In the genomic region with DNA sequence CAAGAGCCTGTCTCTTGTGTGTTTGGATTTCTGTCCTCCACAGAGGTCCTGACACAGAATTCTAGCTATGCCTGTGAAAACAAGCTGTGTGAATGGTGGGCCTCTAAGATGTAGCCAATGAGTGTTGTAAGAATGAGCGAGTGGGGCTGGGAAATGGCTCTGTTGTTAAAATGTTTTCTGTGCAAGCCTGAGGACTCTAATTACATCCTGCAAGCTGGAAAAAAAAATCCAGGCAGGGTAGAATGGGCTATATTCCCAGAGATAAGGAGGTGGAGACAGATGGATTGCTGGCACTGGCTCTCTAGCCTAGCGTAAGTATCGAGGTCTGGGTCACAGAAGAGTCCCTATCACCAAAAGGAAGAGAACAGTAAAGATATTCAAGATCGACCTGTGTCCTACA, we compare ENCODE assay signal across 18 mouse cellular contexts.
DNase-seq lines count a peak whose midpoint lies in the region; ATAC-seq and TF ChIP-seq lines count a peak whose summit lies in the region.
"Had no signal": no experiment of that assay in that cellular context is flagged by ENCODE, and none has a peak within 500 bp of the region (broad histone marks: within the 10 kb centered on the region; RNA-seq: fewer than 3 reads in every experiment).

No protein-coding gene starts in this region.

- TF ChIP-seq EP300 in stomach, postnatal 0 days (optimal IDR thresholded peaks at IDR 0.05) = no peak

- no peak overlapping the region for H3K9ac ChIP-seq in forebrain, embryonic 14.5 days (ENCODE audit: low read length)
- no peak overlapping the region for H3K9ac ChIP-seq in stomach, postnatal 0 days (ENCODE audit: low read length)
- H3K9ac ChIP-seq: liver, embryonic 13.5 days; midbrain, embryonic 15.5 days; stomach, embryonic 15.5 days had no signal

- peak; percentile 39 for DNase-seq in forebrain, embryonic 14.5 days (ENCODE audit: low spot score)
- DNase-seq in forebrain, embryonic 10.5 days (ENCODE audit: extremely low spot score, low spot score) = no peak
- DNase-seq in layer of hippocampus, postnatal 14 days (ENCODE audit: low spot score in 2 of 2) = peak; percentile 3 to 28
- no peak for DNase-seq in layer of hippocampus, postnatal 36 days
- DNase-seq in heart, embryonic 10.5 days (ENCODE audit: low spot score) = peak; percentile 76
- DNase-seq in telencephalon, adult 2 months (ENCODE audit: low read depth, low spot score) = peak; percentile 24
- no peak for DNase-seq in stomach, postnatal 0 days (ENCODE audit: low spot score)
- DNase-seq: adrenal gland, adult 2 months; B cell, adult 2 months; cerebellum, adult 9-10 months; kidney, adult 9 months; liver, embryonic 13.5 days; right cerebral cortex, postnatal 4 days; thymus, postnatal 4 days had no signal

- H3K36me3 ChIP-seq in forebrain, embryonic 14.5 days (ENCODE audit: control insufficient read depth, insufficient read depth, low read length) = no peaks in the 10 kb centered on the region
- H3K36me3 ChIP-seq in forebrain, embryonic 10.5 days (replicated peaks) = no peaks in the 10 kb centered on the region
- no peaks in the 10 kb centered on the region for H3K36me3 ChIP-seq in heart, embryonic 10.5 days
- no peaks in the 10 kb centered on the region for H3K36me3 ChIP-seq in stomach, postnatal 0 days (ENCODE audit: control insufficient read depth, insufficient read depth, low read length)
- H3K36me3 ChIP-seq: limb, embryonic 10.5 days; liver, embryonic 13.5 days; midbrain, embryonic 15.5 days; stomach, embryonic 15.5 days had no signal

- WGBS in forebrain, embryonic 14.5 days = 79% methylated on average over 4 of the region's 4 CpGs
- WGBS in forebrain, embryonic 10.5 days = 93% methylated on average over 4 of the region's 4 CpGs
- 16% methylated on average over 4 of the region's 4 CpGs for WGBS in heart, embryonic 10.5 days
- WGBS in stomach, postnatal 0 days = 58% methylated on average over 4 of the region's 4 CpGs

- ATAC-seq in forebrain, embryonic 14.5 days = peak; percentile 32; the same call in 1 of the 2 replicates
- no peak for ATAC-seq in stomach, postnatal 0 days (ENCODE audit: low FRiP score, low TSS enrichment)
- ATAC-seq: hindbrain, postnatal 0 days; midbrain, embryonic 15.5 days had no signal

- no peaks in the 10 kb centered on the region for H3K27me3 ChIP-seq in forebrain, embryonic 14.5 days (replicated peaks; ENCODE audit: control insufficient read depth, insufficient read depth, low read length)
- H3K27me3 ChIP-seq in forebrain, embryonic 10.5 days (ENCODE audit: poor library complexity, severe bottlenecking) = no peaks in the 10 kb centered on the region
- no peaks in the 10 kb centered on the region for H3K27me3 ChIP-seq in heart, embryonic 10.5 days (ENCODE audit: insufficient read depth, poor library complexity, severe bottlenecking)
- no peaks in the 10 kb centered on the region for H3K27me3 ChIP-seq in stomach, postnatal 0 days (ENCODE audit: control insufficient read depth, insufficient read depth, low read length)
- H3K27me3 ChIP-seq: liver, embryonic 13.5 days; midbrain, embryonic 15.5 days; stomach, embryonic 15.5 days had no signal

- H3K9me3 ChIP-seq in forebrain, embryonic 14.5 days (replicated peaks; ENCODE audit: control insufficient read depth, low read length) = no peaks in the 10 kb centered on the region; the same call in 1 of the 2 replicates
- no peaks in the 10 kb centered on the region; the same call in 1 of the 2 replicates for H3K9me3 ChIP-seq in forebrain, embryonic 10.5 days
- H3K9me3 ChIP-seq in heart, embryonic 10.5 days = no peaks in the 10 kb centered on the region
- H3K9me3 ChIP-seq in stomach, postnatal 0 days (ENCODE audit: control insufficient read depth, low read length) = no peaks in the 10 kb centered on the region
- H3K9me3 ChIP-seq: limb, embryonic 10.5 days; liver, embryonic 13.5 days; stomach, embryonic 15.5 days had no signal

- H3K4me3 ChIP-seq in forebrain, embryonic 14.5 days (ENCODE audit: low read depth, low read length) = no peak overlapping the region
- no peak overlapping the region for H3K4me3 ChIP-seq in forebrain, embryonic 10.5 days
- 0 out of 2 replicates have a peak overlapping the region, but pooled peaks have one; percentile 24 for H3K4me3 ChIP-seq in heart, embryonic 10.5 days
- no peak overlapping the region for H3K4me3 ChIP-seq in stomach, postnatal 0 days (ENCODE audit: low read depth, low read length)
- H3K4me3 ChIP-seq: limb, embryonic 10.5 days; liver, embryonic 13.5 days; midbrain, embryonic 15.5 days; stomach, embryonic 15.5 days had no signal

- no peak for TF ChIP-seq CTCF in stomach, postnatal 0 days (IDR thresholded peaks at IDR 0.05; ENCODE audit: low read depth)

- H3K27ac ChIP-seq in forebrain, embryonic 14.5 days (ENCODE audit: low read depth, low read length) = peak overlapping the region; percentile 5; the same call in 1 of the 2 replicates
- H3K27ac ChIP-seq in forebrain, embryonic 10.5 days = no peak overlapping the region
- H3K27ac ChIP-seq in heart, embryonic 10.5 days = peak overlapping the region; percentile 67
- no peak overlapping the region for H3K27ac ChIP-seq in stomach, postnatal 0 days (replicated peaks)
- H3K27ac ChIP-seq: hindbrain, postnatal 0 days; limb, embryonic 10.5 days; liver, embryonic 13.5 days; midbrain, embryonic 15.5 days; stomach, embryonic 15.5 days had no signal

- no peak overlapping the region for H3K4me2 ChIP-seq in forebrain, embryonic 14.5 days (ENCODE audit: low read length)
- no peak overlapping the region for H3K4me2 ChIP-seq in stomach, postnatal 0 days (replicated peaks; ENCODE audit: low read depth)
- H3K4me2 ChIP-seq: liver, embryonic 13.5 days; midbrain, embryonic 15.5 days; stomach, embryonic 15.5 days had no signal

- no peaks in the 10 kb centered on the region for H3K4me1 ChIP-seq in forebrain, embryonic 14.5 days (ENCODE audit: control insufficient read depth, insufficient read depth, low read length)
- peaks cover 6% of the 10 kb centered on the region; the same call in 1 of the 2 replicates for H3K4me1 ChIP-seq in forebrain, embryonic 10.5 days
- H3K4me1 ChIP-seq in heart, embryonic 10.5 days = peaks cover 34% of the 10 kb centered on the region
- H3K4me1 ChIP-seq in stomach, postnatal 0 days (replicated peaks; ENCODE audit: control insufficient read depth, insufficient read depth) = no peaks in the 10 kb centered on the region
- H3K4me1 ChIP-seq: liver, embryonic 13.5 days; midbrain, embryonic 15.5 days; stomach, embryonic 15.5 days had no signal

Comparison
In these comparisons a context has a peak if more than half of its experiments do, and no peak if none do; other contexts are left out.
1. DNase-seq: peak in forebrain, embryonic 14.5 days (single experiment), layer of hippocampus, postnatal 14 days (2 of 2), heart, embryonic 10.5 days (single experiment) and telencephalon, adult 2 months (single experiment); none in forebrain, embryonic 10.5 days (single experiment), layer of hippocampus, postnatal 36 days (0 of 2) and stomach, postnatal 0 days (single experiment).
2. H3K27ac ChIP-seq: peak in forebrain, embryonic 14.5 days (single experiment) and heart, embryonic 10.5 days (single experiment); none in forebrain, embryonic 10.5 days (single experiment) and stomach, postnatal 0 days (single experiment).